Mouse (Mus musculus) G1E (cell line): Measurements from ENCODE around the gene Ripor2.

Experiments used
- CTCF ChIP-seq: IDR thresholded peaks from 2 replicates; pipeline ENCODE4 v1.5.1; 2012; ENCODE audit warnings: low read depth, low read length, inconsistent platforms, mixed read lengths
- GATA1 ChIP-seq: IDR thresholded peaks from 2 replicates; pipeline ENCODE4 v1.6.1; 2012; ENCODE audit warnings: borderline replicate concordance, low read length, inconsistent platforms, mixed read lengths

DNA sequence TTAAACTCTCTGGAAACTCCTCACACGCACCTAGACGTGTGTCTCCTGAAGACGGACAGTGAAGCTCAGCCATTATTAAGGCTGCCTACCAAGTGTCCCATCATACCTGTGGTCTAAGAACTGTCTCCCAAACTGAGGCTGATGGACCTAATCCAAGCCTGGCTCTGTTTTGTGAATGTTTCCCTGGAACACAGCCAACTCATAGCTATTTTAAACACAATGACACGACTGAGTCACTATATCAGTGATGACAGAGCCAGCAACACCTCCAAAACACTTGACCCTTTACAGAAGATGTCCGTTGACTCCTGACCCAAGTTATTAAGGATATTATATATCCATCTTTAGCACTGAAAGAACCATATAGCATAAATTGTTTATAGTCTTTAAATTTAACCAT is 43.0 kb upstream of the Ripor2 start:
- TF ChIP-seq GATA1 = no peak
- no peak for TF ChIP-seq CTCF
